Mouse (Mus musculus) CH12.LX (cell line): ENCODE measurements around the gene Ssh3.

Source experiments
- CTCF ChIP-seq, 2 experiments: IDR thresholded peaks in 1 of 2; conservative IDR thresholded peaks in 1 of 2; 2 replicates each; pipeline ENCODE4 v1.5.1; 2011 to 2012; ENCODE audit warnings: low read depth in 2 of 2, low read length in 2 of 2, improper control_type of control experiment in 1 of 2, inconsistent platforms in 1 of 2, mild to moderate bottlenecking in 1 of 2, moderate library complexity in 1 of 2
- EP300 ChIP-seq: IDR thresholded peaks from 2 replicates; pipeline ENCODE4 v1.6.1; 2011; ENCODE audit warnings: low read length, improper control_type of control experiment
- IRF4 ChIP-seq: IDR thresholded peaks from 2 replicates; pipeline ENCODE4 v1.6.1; 2014; ENCODE audit warnings: low read depth, mild to moderate bottlenecking, inconsistent platforms, low read length, improper control_type of control experiment
- JUND ChIP-seq: conservative IDR thresholded peaks from 2 replicates; pipeline ENCODE4 v1.6.1; 2011; ENCODE audit warnings: low read depth, low read length, improper control_type of control experiment
- MAX ChIP-seq: IDR thresholded peaks from 2 replicates; pipeline ENCODE4 v1.6.1; 2011; ENCODE audit warnings: low read length, improper control_type of control experiment
- MAZ ChIP-seq: IDR thresholded peaks from 2 replicates; pipeline ENCODE4 v1.6.1; 2012; ENCODE audit warnings: low read depth, mild to moderate bottlenecking, inconsistent platforms, low read length, improper control_type of control experiment, moderate library complexity
- NRF1 ChIP-seq: IDR thresholded peaks from 2 replicates; pipeline ENCODE4 v1.6.1; 2014; ENCODE audit warnings: low read depth, mild to moderate bottlenecking, inconsistent platforms, low read length, improper control_type of control experiment, moderate library complexity
- POLR2A ChIP-seq: IDR thresholded peaks from 2 replicates; pipeline ENCODE4 v1.6.1; 2011; ENCODE audit warnings: low read depth, mild to moderate bottlenecking, improper control_type of control experiment, low read length
- POLR2AphosphoS2 ChIP-seq: IDR thresholded peaks from 2 replicates; pipeline ENCODE4 v1.6.1; 2011; ENCODE audit warnings: low read depth, low read length, improper control_type of control experiment
- RCOR1 ChIP-seq: conservative IDR thresholded peaks from 2 replicates; pipeline ENCODE4 v1.6.1; 2012; ENCODE audit warnings: low read depth, mild to moderate bottlenecking, inconsistent platforms, low read length, improper control_type of control experiment
- TCF12 ChIP-seq: IDR thresholded peaks from 2 replicates; pipeline ENCODE4 v1.6.1; 2014; ENCODE audit warnings: low read depth, mild to moderate bottlenecking, inconsistent platforms, low read length, improper control_type of control experiment
- USF2 ChIP-seq: conservative IDR thresholded peaks from 2 replicates; pipeline ENCODE4 v1.6.1; 2011; ENCODE audit warnings: low read depth, low read length, improper control_type of control experiment

- peak; percentile 35; the same call in 1 of the 2 replicates for TF ChIP-seq POLR2A
- no peak for TF ChIP-seq MAX
- TF ChIP-seq JUND: no peak
- TF ChIP-seq NRF1: no peak
- 0 out of 2 replicates have a peak, but pooled peaks have one; percentile 24 for TF ChIP-seq TCF12
- TF ChIP-seq MAZ: no peak
- TF ChIP-seq CTCF (conservative IDR thresholded peaks at IDR 0.05 in 1 of 2, IDR thresholded peaks at IDR 0.05 in 1 of 2; ENCODE audit: low read depth in 2 of 2, low read length in 2 of 2): no peak
- TF ChIP-seq USF2: no peak
- TF ChIP-seq RCOR1: no peak
- no peak for TF ChIP-seq POLR2AphosphoS2
- TF ChIP-seq IRF4: no peak
- TF ChIP-seq EP300: no peak
Observed at GRCm38 (mm10) chr19:4305491-4306189, 36.7 kb upstream of the Ssh3 start.
